Mouse (Mus musculus) stomach, embryonic 14.5 days (tissue): ENCODE data around the gene Olfr1229. TPM values are rescaled to one million over a fixed set of nuclear protein-coding genes. Genes with fewer than 3 reads are reported as not detected.

Experiments
- ATAC-seq: fragments of 200-750 bp; cut with Nextera tagmentation; 2 replicates; pipeline ENCODE4 v1.8.0; 2017; ENCODE audit warnings: low read depth, moderate TSS enrichment; ENCODE audit not compliant: insufficient number of reproducible peaks, insufficient read depth, low FRiP score
- H3K27ac ChIP-seq: fragments of 300-500 bp; sonication (generic); 2 replicates; pipeline ENCODE4 v1.5.1; 2014; ENCODE audit warnings: mild to moderate bottlenecking, low read length, moderate library complexity, mixed read lengths
- H3K27me3 ChIP-seq: fragments of 300-500 bp; sonication (generic); 2 replicates; pipeline ENCODE4 v1.6.1; 2014; ENCODE audit warnings: low read length, control low read depth, mixed read lengths; ENCODE audit not compliant: control insufficient read depth, insufficient read depth
- H3K36me3 ChIP-seq: fragments of 300-500 bp; sonication (generic); 2 replicates; pipeline ENCODE4 v1.6.1; 2014; ENCODE audit warnings: mild to moderate bottlenecking, control low read depth, low read length, moderate library complexity, mixed read lengths; ENCODE audit not compliant: control insufficient read depth, insufficient read depth
- H3K4me1 ChIP-seq: fragments of 300-500 bp; sonication (generic); 2 replicates; pipeline ENCODE4 v1.6.1; 2014; ENCODE audit warnings: low read length, control low read depth, mixed read lengths; ENCODE audit not compliant: control insufficient read depth, insufficient read depth
- H3K4me2 ChIP-seq: fragments of 300-500 bp; sonication (generic); replicated peaks from 2 replicates; pipeline ENCODE4 v1.6.1; 2014; ENCODE audit warnings: low read depth, low read length, control low read depth
- H3K4me3 ChIP-seq: fragments of 300-500 bp; sonication (generic); 2 replicates; pipeline ENCODE4 v1.5.1; 2014; ENCODE audit warnings: low read depth, low read length, control low read depth
- H3K9ac ChIP-seq: fragments of 300-500 bp; sonication (generic); replicated peaks from 2 replicates; pipeline ENCODE4 v1.6.1; 2014; ENCODE audit warnings: low read depth, mild to moderate bottlenecking, control low read depth, low read length, moderate library complexity, mixed read lengths
- H3K9me3 ChIP-seq: fragments of 300-500 bp; sonication (generic); 2 replicates; pipeline ENCODE4 v1.6.1; 2016; ENCODE audit warnings: low read depth, low read length, control low read depth; ENCODE audit not compliant: control insufficient read depth
- WGBS: fragments of 180-500 bp; shearing (Covaris S2); extraction: QIAGEN DNeasy Blood & Tissue Kit; methylation state at CpG from one replicate; pipeline ENCODE4 v1.1.7; 2014; 5-methylcytosine and 5-hydroxymethylcytosine counted together
- polyA plus RNA-seq: library from polyadenylated mRNA; unstranded; fragments of >200 nt; fragmentation: Nextera tagmentation; extraction: Ambion mirVana; gene quantifications from 2 replicates; pipeline ENCODE4 v1.2.1, GENCODE M21; 2014

Olfr1229 gene
- not detected in 2 replicates for polyA plus RNA-seq

DNA sequence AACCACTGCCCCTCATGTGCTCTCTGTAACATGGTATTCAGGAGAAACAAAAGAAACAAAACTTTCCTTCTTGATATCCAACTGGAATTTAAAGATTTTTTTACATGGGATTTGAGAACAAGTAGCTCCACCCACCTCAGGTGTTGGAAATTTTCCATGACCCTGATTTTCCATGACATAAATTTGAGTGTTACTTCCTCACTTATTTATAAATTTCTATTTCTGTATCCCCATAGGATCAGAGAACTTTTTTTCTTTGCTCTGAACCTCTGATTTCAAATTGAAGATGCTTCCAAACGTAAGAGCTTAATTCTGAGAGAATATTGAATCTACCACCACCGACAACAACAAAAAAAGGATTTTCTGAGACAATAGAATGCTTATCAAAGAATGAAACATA, at the start of gene Olfr1229:
Gene Olfr1229 (minus strand): TSS at position 101 of the 400 bp plus-strand sequence.
- H3K36me3 ChIP-seq: no peaks in the 10 kb centered on the region
- H3K4me3 ChIP-seq: no peak within 1 kb of the TSS
- no peak within 1 kb of the TSS for H3K27ac ChIP-seq
- H3K9me3 ChIP-seq: no peaks in the 10 kb centered on the region
- ATAC-seq: no peak
- whole genome bisulfite sequencing: 72% methylated on average over 2 of the region's 2 CpGs
- no peaks in the 10 kb centered on the region for H3K27me3 ChIP-seq
- no peak within 1 kb of the TSS for H3K9ac ChIP-seq
- H3K4me1 ChIP-seq: no peaks in the 10 kb centered on the region
- no peak within 1 kb of the TSS for H3K4me2 ChIP-seq

DNA sequence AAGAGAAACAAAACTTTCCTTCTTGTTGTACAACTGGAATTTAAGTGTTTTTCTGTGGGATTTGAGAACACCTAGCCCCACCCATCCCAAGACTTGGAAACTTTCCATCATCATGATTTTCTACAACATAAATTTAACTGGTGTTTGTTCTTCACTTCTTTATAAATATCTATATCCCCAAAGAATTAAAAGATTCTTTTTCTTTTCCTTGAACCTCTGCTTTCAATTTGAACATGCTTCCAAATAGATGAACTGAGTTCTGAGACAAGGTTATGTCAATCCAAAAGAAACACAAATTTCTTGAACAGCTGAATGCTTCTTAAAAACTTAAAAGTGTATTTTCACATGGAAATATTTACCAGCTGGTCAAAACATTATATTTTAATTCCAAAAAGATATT, 41.8 kb upstream of the Olfr1229 start, which contains the start of gene Olfr1232:
Gene Olfr1232 (minus strand): TSS at position 101 of the 400 bp plus-strand sequence.
- H3K9ac ChIP-seq: no peak within 1 kb of the TSS
- no peaks in the 10 kb centered on the region for H3K36me3 ChIP-seq
- H3K27ac ChIP-seq: no peak within 1 kb of the TSS
- H3K27me3 ChIP-seq: no peaks in the 10 kb centered on the region
- no peaks in the 10 kb centered on the region for H3K4me1 ChIP-seq
- no peaks in the 10 kb centered on the region for H3K9me3 ChIP-seq
- no peak within 1 kb of the TSS for H3K4me2 ChIP-seq
- no peak within 1 kb of the TSS for H3K4me3 ChIP-seq
- ATAC-seq: no peak

DNA sequence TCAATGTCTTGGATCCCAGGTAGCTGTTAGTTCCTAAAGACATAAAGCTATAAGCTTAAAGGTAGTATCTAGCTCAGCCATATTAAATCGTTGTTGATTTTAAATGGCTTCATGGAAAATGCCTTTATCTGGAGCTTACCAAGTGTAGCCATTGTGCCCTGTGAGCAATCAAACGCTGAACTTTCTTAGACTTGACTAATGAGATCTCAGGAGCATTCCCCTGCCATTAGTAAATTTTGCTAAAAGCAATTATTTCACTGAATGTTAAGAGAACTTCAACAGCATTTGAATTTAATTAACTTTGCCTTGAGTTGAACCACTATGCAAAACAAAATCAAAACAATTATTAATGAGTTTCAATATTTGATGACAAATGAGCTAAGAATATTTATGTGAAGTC, 19.2 kb upstream of the Olfr1229 start, which contains the start of gene Olfr1231:
Gene Olfr1231 (minus strand): TSS at position 101 of the 400 bp plus-strand sequence.
- H3K36me3 ChIP-seq: no peaks in the 10 kb centered on the region
- no peak within 1 kb of the TSS for H3K27ac ChIP-seq
- no peak within 1 kb of the TSS for H3K4me3 ChIP-seq
- 75% methylated on average over 2 of the region's 2 CpGs for WGBS
- H3K9ac ChIP-seq: no peak within 1 kb of the TSS
- no peak for ATAC-seq
- H3K27me3 ChIP-seq: no peaks in the 10 kb centered on the region
- no peaks in the 10 kb centered on the region for H3K9me3 ChIP-seq
- H3K4me2 ChIP-seq: no peak within 1 kb of the TSS
- H3K4me1 ChIP-seq: no peaks in the 10 kb centered on the region

DNA sequence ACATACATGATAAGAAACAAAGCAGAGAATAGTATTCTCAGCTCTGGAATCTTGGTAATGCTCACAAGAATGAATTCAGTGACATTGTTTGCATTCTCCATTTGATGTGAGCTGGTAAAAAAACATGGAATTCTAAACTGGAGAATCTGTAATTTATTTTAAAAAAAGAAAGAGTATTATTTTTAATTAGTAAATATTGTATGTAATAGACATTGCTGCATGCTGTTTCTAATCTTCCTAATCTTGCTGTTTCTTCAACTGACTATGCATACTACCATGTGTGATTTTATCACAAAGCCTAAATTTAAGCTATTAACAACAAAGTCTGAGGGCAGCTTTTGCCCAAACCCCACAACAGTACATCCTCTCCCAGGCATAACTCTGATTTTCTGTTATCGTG, 9.4 kb upstream of the Olfr1229 start, which contains the start of gene Olfr1230:
Gene Olfr1230 (minus strand): TSS at position 101 of the 400 bp plus-strand sequence.
- WGBS: 70% methylated on average over 1 of the region's 1 CpGs
- Histone ChIP-seq H3K4me2 (no peak within 1 kb of the TSS), H3K9me3 (no peaks in the 10 kb centered on the region), H3K9ac (no peak within 1 kb of the TSS), H3K27me3 (no peaks in the 10 kb centered on the region), H3K27ac (no peak within 1 kb of the TSS), H3K4me1 (no peaks in the 10 kb centered on the region), H3K4me3 (no peak within 1 kb of the TSS), H3K36me3 (no peaks in the 10 kb centered on the region)
- ATAC-seq: no peak

DNA sequence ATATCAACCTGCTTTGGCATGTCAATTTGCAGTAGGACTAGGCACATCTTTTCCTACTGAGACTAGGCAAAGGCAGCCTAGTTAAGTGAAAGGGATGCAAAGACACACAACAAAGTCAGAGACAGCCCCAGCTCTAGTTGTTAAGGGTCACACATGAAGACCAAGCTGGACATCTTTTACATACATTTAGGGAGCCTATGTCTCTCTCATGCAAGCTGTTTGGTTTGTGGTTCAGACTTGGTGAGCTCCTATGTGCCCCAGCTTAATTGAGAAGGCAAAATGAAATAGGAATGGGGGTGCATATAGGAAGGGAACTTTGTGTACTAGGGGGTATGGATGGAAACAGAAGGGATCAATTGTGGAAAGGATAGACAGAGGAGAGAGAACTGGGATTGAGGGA, 33.9 kb downstream of the Olfr1229 start, which contains the start of gene Olfr1228:
Gene Olfr1228 (minus strand): TSS at position 101 of the 400 bp plus-strand sequence.
- no peaks in the 10 kb centered on the region for H3K36me3 ChIP-seq
- no peak within 1 kb of the TSS for H3K27ac ChIP-seq
- no peak within 1 kb of the TSS for H3K4me2 ChIP-seq
- no peak within 1 kb of the TSS for H3K9ac ChIP-seq
- no peaks in the 10 kb centered on the region for H3K27me3 ChIP-seq
- H3K4me3 ChIP-seq: no peak within 1 kb of the TSS
- no peaks in the 10 kb centered on the region for H3K9me3 ChIP-seq
- no peaks in the 10 kb centered on the region for H3K4me1 ChIP-seq
- ATAC-seq: no peak

Other genes with a start within 250 kb of the Olfr1229 start
- not detected in 2 replicates for gene Olfr1218, start 226.8 kb downstream of the Olfr1229 start, polyA plus RNA-seq
- not detected in 2 replicates for gene Olfr1219, start 204.5 kb downstream of the Olfr1229 start, polyA plus RNA-seq
- gene Olfr1220, start 181.2 kb downstream of the Olfr1229 start, polyA plus RNA-seq: not detected in 2 replicates
- not detected in 2 replicates for gene Olfr1221, start 170.7 kb downstream of the Olfr1229 start, polyA plus RNA-seq
- not detected in 2 replicates for gene Olfr1222, start 155.0 kb downstream of the Olfr1229 start, polyA plus RNA-seq
- not detected in 2 replicates for gene Olfr1223, start 136.5 kb downstream of the Olfr1229 start, polyA plus RNA-seq
- gene Olfr1224-ps1, start 123.9 kb downstream of the Olfr1229 start, polyA plus RNA-seq: not detected in 2 replicates
- gene Olfr1225, start 113.3 kb downstream of the Olfr1229 start, polyA plus RNA-seq: not detected in 2 replicates
- not detected in 2 replicates for gene Olfr1226, start 88.0 kb downstream of the Olfr1229 start, polyA plus RNA-seq
- not detected in 2 replicates for gene Olfr1228, start 34.0 kb downstream of the Olfr1229 start, polyA plus RNA-seq
- gene Olfr1230, start 9.3 kb upstream of the Olfr1229 start, polyA plus RNA-seq: not detected in 2 replicates
- not detected in 2 replicates for gene Olfr1231, start 19.1 kb upstream of the Olfr1229 start, polyA plus RNA-seq
- gene Olfr1232, start 41.7 kb upstream of the Olfr1229 start, polyA plus RNA-seq: not detected in 2 replicates
- not detected in 2 replicates for gene Olfr1233, start 54.4 kb upstream of the Olfr1229 start, polyA plus RNA-seq
- gene Olfr1234, start 76.9 kb upstream of the Olfr1229 start, polyA plus RNA-seq: not detected in 2 replicates
- not detected in 2 replicates for gene Olfr1238, start 121.7 kb upstream of the Olfr1229 start, polyA plus RNA-seq
- not detected in 2 replicates for gene Olfr1239, start 132.4 kb upstream of the Olfr1229 start, polyA plus RNA-seq
- not detected in 2 replicates for gene Olfr1240, start 155.0 kb upstream of the Olfr1229 start, polyA plus RNA-seq
- gene Olfr1241, start 199.1 kb upstream of the Olfr1229 start, polyA plus RNA-seq: not detected in 2 replicates
- not detected in 2 replicates for gene Olfr1242, start 210.3 kb upstream of the Olfr1229 start, polyA plus RNA-seq
- gene Olfr1243, start 243.5 kb upstream of the Olfr1229 start, polyA plus RNA-seq: not detected in 2 replicates